Mouse (Mus musculus): ENCODE measurements around the gene Dntt. TPM values are rescaled to one million over a fixed set of nuclear protein-coding genes. Genes with fewer than 3 reads are reported as not detected.

Gene Dntt
- polyA plus RNA-seq, 1 experiment from 2014 or later, result 0.06 TPM

DNA sequence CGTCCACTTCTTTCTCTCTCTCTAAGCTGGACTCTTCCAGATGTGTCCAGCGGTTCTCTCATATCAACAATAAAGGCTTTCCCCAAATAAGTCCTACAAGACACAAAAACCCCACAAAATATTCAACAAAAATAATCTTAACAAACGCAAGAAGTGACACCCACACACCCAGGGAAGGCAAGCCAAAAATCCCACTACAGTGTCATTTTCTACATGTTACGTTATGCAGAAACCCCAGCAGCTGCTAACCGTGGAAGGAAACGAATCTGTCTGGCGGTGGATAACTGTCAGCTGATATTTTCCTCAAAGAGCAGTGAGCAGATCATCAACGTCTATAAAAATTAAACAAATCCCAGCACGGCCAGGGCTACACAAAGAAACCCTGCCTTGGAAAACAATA is 15.1 kb upstream of the Dntt start:
- no peak overlapping the region for H3K4me3 ChIP-seq (replicated peaks)
- H3K36me3 ChIP-seq, result no peaks in the 10 kb centered on the region
- H3K27ac ChIP-seq, result no peak overlapping the region
- no peak overlapping the region for H3K9ac ChIP-seq
- H3K27me3 ChIP-seq (replicated peaks), result no peaks in the 10 kb centered on the region
- no peaks in the 10 kb centered on the region for H3K9me3 ChIP-seq
- 12% methylated on average over 9 of the region's 9 CpGs for WGBS
- peaks cover 7% of the 10 kb centered on the region for H3K4me1 ChIP-seq
- no peak overlapping the region; the same call in 1 of the 2 replicates for H3K4me2 ChIP-seq
- no peak for ATAC-seq (ENCODE audit: insufficient read depth, low FRiP score, low read depth)

DNA sequence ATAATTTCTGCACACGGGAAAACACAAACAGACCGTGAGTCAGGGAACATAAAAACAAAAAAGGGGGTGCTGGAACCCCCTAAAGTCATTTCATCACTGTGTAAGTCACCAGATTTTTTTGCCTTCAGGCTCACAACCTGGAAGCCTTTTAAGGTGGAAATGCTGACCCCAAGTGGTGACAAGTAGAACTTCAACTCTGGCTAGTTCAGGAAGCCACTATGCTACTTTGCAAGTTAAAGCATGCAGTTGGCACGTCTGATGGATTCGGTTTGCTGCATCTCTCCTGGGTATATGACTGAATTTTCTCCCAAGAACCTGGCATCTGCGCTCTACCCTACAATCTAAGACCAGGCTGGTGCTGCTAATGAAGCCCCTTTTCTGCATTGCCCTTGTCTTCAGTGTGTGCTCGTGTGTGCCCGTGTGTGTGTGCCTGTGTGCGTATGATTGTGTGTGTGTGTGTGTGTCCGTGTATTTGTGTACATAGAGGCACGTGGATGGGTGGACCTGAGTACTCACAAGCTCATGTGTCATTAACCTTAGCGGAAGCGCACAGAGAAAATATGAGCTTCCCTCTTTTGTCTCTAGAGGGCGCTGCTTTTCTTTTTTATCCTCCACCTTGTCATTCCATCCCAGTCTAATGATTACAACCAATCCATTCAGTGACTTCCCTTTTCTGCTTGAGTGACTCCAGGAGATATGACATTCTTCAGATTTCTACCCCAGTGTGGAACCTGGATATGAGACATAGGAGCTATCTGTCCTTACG is 12.9 kb upstream of the Dntt start:
- peak overlapping the region; percentile 48 for H3K4me2 ChIP-seq
- H3K4me3 ChIP-seq (replicated peaks), result no peak overlapping the region; the same call in 1 of the 2 replicates
- no peaks in the 10 kb centered on the region for H3K36me3 ChIP-seq
- no peaks in the 10 kb centered on the region for H3K27me3 ChIP-seq (replicated peaks)
- H3K9me3 ChIP-seq, result no peaks in the 10 kb centered on the region
- WGBS, result 17% methylated on average over 14 of the region's 14 CpGs
- H3K9ac ChIP-seq, result no peak overlapping the region
- no peak overlapping the region for H3K27ac ChIP-seq
- H3K4me1 ChIP-seq, result peaks cover 7% of the 10 kb centered on the region
- ATAC-seq (ENCODE audit: insufficient read depth, low FRiP score, low read depth), result no peak

DNA sequence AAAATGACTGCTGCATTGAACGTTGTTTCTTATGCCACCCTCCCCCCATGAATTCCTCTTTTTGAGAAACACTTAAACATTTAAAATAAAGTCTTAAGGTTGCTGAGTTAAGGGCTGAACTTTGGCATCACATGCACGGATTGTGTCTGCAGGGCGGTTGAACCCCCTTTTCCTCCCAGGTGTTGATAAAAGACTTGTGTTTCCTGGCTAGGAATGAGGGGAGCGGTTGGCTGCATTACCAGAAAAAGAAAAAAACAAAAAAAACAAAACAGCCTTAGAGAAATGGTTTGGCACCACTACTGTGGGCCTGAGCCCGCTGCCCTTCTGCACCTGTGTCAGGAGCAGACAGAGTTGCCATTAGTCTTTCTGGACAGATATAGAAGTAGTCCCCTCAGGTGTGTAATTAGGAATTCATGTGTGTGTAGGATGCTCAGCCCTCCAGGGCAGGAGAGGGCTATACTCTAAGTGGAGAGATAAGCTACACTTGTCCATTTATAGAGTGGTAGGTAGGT is 9.9 kb upstream of the Dntt start:
- Histone ChIP-seq H3K4me1 (peaks cover 4% of the 10 kb centered on the region), H3K4me3 (replicated peaks) (no peak overlapping the region), H3K36me3 (no peaks in the 10 kb centered on the region), H3K27ac (no peak overlapping the region), H3K9me3 (no peaks in the 10 kb centered on the region), H3K4me2 (no peak overlapping the region), H3K27me3 (replicated peaks) (no peaks in the 10 kb centered on the region), H3K9ac (no peak overlapping the region)
- no peak for ATAC-seq (ENCODE audit: insufficient read depth, low FRiP score, low read depth)
- WGBS, result 63% methylated on average over 5 of the region's 5 CpGs

DNA sequence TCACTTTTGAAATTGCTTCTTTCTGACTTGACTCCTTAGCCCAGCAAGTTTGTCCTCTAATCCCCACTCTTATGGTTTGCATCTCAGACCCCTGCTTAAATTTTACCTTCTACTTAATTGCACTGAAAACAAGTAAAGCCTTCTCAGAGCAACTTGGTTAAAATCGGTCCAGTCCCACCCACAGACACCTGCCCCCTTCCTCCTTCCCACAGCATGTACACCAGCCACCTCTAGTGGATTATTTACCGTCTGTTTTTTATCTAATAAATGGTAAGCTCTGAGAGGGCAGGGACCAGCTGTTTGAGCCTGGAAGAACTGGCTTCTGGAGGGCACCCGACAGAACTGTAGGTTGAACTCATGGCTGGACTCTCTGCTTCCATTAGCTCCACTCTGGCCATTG is 8.5 kb upstream of the Dntt start:
- peaks cover 4% of the 10 kb centered on the region for H3K4me1 ChIP-seq
- no peaks in the 10 kb centered on the region for H3K27me3 ChIP-seq (replicated peaks)
- no peaks in the 10 kb centered on the region for H3K36me3 ChIP-seq
- WGBS, result 51% methylated on average over 3 of the region's 3 CpGs
- no peak overlapping the region for H3K27ac ChIP-seq
- ATAC-seq (ENCODE audit: insufficient read depth, low FRiP score, low read depth), result no peak
- no peak overlapping the region for H3K4me3 ChIP-seq (replicated peaks)
- no peaks in the 10 kb centered on the region for H3K9me3 ChIP-seq
- H3K9ac ChIP-seq, result no peak overlapping the region
- no peak overlapping the region for H3K4me2 ChIP-seq

DNA sequence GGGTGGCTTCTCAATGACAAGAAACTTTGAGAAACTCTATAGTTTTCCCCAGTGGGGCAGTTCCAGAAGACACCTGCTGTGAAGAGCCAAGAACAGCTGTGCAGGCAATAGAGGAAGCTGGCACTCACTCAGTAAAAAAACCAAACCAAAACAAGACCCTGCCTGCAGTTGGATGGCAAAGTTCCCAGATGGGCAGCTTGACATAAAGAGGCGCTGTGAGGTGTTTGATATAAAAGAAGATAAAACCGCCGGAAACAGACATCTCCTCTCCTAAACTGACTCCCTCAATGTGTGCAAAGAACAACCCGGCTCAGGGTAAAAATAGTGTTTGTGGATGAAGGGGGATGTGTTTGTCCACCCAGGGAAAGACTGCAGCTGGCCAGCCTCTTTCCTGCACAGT is 6.8 kb upstream of the Dntt start:
- Histone ChIP-seq H3K36me3 (no peaks in the 10 kb centered on the region), H3K9me3 (no peaks in the 10 kb centered on the region), H3K27me3 (replicated peaks) (no peaks in the 10 kb centered on the region), H3K4me3 (replicated peaks) (no peak overlapping the region), H3K4me1 (no peaks in the 10 kb centered on the region), H3K27ac (no peak overlapping the region), H3K4me2 (no peak overlapping the region), H3K9ac (no peak overlapping the region)
- WGBS, result 75% methylated on average over 4 of the region's 4 CpGs
- no peak for ATAC-seq (ENCODE audit: insufficient read depth, low FRiP score, low read depth)

DNA sequence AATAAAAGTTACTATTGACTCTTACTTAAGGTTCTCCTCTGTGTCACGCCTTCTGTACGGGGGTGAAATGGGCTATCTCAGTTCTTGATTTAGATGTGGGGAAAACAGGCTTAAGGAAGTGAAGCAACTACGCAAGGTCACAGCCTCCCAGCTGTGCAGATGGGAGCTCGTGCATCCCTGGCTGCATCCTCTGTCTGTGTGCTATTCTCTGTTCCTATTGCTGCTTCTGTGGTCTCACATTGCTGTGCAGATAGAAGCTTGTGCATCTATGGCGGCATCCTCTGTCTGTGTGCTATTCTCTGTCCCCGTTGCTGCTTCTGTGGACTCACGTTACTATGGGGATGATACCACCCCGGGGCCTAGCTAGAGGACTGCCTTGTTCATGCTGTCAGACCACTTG is 2.5 kb upstream of the Dntt start:
- Histone ChIP-seq H3K4me1 (no peaks in the 10 kb centered on the region), H3K36me3 (no peaks in the 10 kb centered on the region), H3K27me3 (replicated peaks) (no peaks in the 10 kb centered on the region), H3K4me2 (no peak overlapping the region), H3K27ac (no peak overlapping the region), H3K9ac (no peak overlapping the region), H3K9me3 (no peaks in the 10 kb centered on the region), H3K4me3 (replicated peaks) (no peak overlapping the region)
- ATAC-seq (ENCODE audit: insufficient read depth, low FRiP score, low read depth), result no peak
- WGBS, result 81% methylated on average over 8 of the region's 8 CpGs

DNA sequence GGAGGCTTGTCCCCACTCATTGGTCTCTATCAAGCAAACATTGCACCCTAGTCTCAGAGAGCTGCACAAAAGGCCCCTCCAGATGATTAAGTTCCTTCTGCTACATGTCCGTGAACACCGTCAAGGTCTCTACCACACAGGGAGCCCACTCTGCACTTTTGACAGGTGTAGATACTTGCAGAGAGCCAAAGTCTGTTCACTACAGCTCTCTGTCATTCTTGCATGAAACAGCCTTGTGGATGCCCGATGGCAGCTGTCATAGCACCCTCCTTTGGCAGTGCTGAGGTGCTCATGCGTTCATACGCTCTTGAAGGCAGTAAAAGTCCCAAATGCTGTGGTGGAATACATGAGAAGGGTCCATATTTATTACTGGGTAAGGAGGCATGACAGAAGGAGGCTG is 2.1 kb upstream of the Dntt start:
- no peaks in the 10 kb centered on the region for H3K27me3 ChIP-seq (replicated peaks)
- H3K4me3 ChIP-seq (replicated peaks), result no peak overlapping the region
- H3K9me3 ChIP-seq, result no peaks in the 10 kb centered on the region
- H3K4me2 ChIP-seq, result no peak overlapping the region
- H3K27ac ChIP-seq, result no peak overlapping the region
- no peak for ATAC-seq (ENCODE audit: insufficient read depth, low FRiP score, low read depth)
- H3K36me3 ChIP-seq, result no peaks in the 10 kb centered on the region
- H3K4me1 ChIP-seq, result no peaks in the 10 kb centered on the region
- 78% methylated on average over 5 of the region's 5 CpGs for WGBS
- no peak overlapping the region for H3K9ac ChIP-seq

DNA sequence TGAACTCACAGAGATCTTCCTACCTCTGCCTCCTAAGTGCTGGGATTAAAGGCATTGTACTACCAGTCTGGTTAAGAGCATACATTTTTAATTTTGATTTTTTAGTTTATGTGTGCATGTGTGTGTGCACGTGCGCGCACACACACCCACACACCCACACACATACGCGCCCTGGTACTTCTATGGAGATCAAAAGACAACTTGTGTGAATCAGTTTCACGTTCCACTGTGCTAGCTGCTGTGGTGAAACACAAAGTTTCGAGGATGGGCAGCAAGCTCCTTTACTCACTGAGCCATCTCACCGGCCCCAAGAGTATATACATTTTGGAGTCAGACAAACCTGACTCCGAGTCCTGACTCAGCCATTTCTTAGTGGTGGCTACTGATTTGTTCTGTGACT is 1.5 kb upstream of the Dntt start:
- Histone ChIP-seq H3K4me1 (no peaks in the 10 kb centered on the region), H3K27ac (no peak overlapping the region), H3K4me2 (no peak overlapping the region), H3K9me3 (no peaks in the 10 kb centered on the region), H3K9ac (no peak overlapping the region), H3K36me3 (no peaks in the 10 kb centered on the region), H3K4me3 (replicated peaks) (no peak overlapping the region), H3K27me3 (replicated peaks) (no peaks in the 10 kb centered on the region)
- ATAC-seq (ENCODE audit: insufficient read depth, low FRiP score, low read depth), result no peak
- 90% methylated on average over 9 of the region's 9 CpGs for WGBS

DNA sequence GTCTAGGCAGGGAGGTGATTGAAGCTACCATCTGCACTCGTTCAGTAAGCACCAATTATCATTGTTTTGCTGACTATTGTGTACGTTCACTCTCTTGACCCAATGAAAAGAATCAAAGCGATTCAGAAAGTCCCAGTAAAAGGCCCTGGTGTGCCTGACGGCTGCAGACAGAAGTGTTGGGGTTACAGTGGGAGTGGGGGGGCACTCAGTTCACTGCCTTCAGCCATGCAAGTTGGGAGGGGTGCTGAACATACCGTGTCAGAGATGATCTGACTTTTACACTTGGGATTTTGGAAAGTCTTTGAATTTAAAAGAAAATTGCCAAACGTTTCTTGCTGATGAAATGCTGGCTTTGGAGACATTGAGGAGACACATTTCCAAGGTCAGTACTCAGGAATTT is 1.1 kb downstream of the Dntt start:
- H3K9ac ChIP-seq, result no peak overlapping the region
- H3K27ac ChIP-seq, result no peak overlapping the region

DNA sequence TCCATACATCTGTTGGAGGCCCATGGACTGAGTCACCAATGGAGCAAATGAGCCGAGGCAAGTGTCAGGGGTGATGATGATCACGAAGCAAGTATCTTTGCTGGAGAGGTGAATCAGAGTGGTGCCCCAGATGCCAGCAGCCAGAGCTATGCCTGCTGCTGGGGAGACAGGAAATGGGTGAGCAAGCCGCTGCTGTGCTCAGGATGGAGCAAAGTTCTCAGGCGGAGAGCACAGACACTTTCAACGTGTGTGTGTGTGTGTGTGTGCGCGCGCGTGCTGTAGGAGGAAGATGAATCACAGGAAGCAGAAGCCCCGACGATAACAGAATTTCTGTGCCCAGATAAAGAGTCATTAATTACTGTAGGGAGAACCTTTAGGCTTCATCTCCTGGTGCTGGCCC is 1.9 kb downstream of the Dntt start:
- ATAC-seq (ENCODE audit: insufficient read depth, low FRiP score, low read depth), result no peak
- Histone ChIP-seq H3K36me3 (no peaks in the 10 kb centered on the region), H3K4me2 (no peak overlapping the region), H3K4me1 (no peaks in the 10 kb centered on the region), H3K4me3 (replicated peaks) (no peak overlapping the region), H3K9ac (no peak overlapping the region), H3K27me3 (replicated peaks) (no peaks in the 10 kb centered on the region), H3K9me3 (no peaks in the 10 kb centered on the region), H3K27ac (no peak overlapping the region)
- 52% methylated on average over 11 of the region's 11 CpGs for WGBS

More for the DNA sequence above, 1.1 kb downstream of the Dntt start:
- no peak for ATAC-seq (ENCODE audit: insufficient read depth, low FRiP score, low read depth)
- 70% methylated on average over 6 of the region's 6 CpGs for WGBS
- H3K9me3 ChIP-seq, result no peaks in the 10 kb centered on the region
- H3K4me2 ChIP-seq, result no peak overlapping the region
- H3K27me3 ChIP-seq (replicated peaks), result no peaks in the 10 kb centered on the region
- H3K36me3 ChIP-seq, result no peaks in the 10 kb centered on the region
- H3K4me3 ChIP-seq (replicated peaks), result no peak overlapping the region
- H3K4me1 ChIP-seq, result no peaks in the 10 kb centered on the region

DNA sequence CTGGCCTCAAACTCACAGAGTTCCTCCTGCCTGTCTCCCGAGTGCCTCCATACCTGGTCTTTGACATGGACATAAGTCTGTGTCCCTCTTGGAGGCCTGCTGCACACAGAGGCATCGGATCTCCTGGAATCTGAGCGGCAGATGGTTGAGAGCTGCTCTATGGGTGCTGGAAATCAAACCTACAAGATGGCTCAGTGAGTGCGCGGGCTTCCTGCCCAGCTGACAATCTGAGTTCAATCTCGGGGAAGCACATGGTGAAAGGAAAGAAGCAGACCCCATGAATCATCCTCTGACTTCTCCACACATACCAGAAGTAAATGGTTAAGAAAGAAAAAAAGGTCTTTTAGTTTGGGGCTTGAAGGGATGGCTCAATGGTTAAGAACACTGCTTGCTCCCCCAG is 2.8 kb downstream of the Dntt start:
- H3K4me1 ChIP-seq, result no peaks in the 10 kb centered on the region
- WGBS, result 78% methylated on average over 6 of the region's 6 CpGs
- H3K4me2 ChIP-seq, result no peak overlapping the region
- H3K9me3 ChIP-seq, result no peaks in the 10 kb centered on the region
- H3K4me3 ChIP-seq (replicated peaks), result no peak overlapping the region
- no peak overlapping the region for H3K27ac ChIP-seq
- no peak for ATAC-seq (ENCODE audit: insufficient read depth, low FRiP score, low read depth)
- no peak overlapping the region for H3K9ac ChIP-seq
- H3K27me3 ChIP-seq (replicated peaks), result no peaks in the 10 kb centered on the region
- H3K36me3 ChIP-seq, result no peaks in the 10 kb centered on the region

DNA sequence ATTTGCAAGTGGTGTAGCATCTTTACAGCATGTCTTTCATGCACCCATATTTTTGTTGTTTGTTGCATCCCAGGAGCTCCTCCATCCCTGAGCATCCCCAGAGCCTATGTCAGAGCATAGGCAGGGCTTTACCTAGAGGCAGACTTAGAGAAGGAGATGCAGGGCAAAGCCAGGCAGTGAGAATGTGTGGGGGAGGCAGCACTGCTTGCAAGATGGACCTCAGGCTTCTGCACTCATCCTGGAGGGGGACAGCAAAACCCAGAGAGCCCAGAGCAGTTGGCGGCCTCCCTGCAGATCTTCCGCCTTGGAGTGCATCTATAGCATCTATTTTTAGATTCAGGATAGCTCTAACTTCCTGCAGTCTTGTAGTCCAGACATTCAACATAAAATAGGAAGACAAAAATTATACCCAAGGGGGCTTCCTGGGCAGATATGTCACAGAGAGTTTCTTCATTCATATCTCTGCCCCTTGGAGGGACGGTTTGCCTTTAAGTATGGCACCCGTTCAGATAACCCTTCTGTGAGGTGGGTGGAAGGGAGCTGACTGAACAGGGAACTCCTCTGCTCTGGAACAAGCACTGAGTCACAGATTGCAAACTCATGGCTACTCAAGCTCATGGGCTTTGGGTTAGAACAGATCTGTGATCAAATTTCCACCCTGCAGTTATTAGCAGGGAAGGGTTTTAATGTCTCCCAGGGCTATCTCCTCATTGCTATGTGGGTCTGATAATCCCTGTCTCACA is 6.9 kb downstream of the Dntt start:
- Histone ChIP-seq H3K9me3 (no peaks in the 10 kb centered on the region), H3K27me3 (replicated peaks) (no peaks in the 10 kb centered on the region), H3K9ac (no peak overlapping the region), H3K4me1 (no peaks in the 10 kb centered on the region), H3K36me3 (no peaks in the 10 kb centered on the region), H3K4me3 (replicated peaks) (no peak overlapping the region), H3K4me2 (no peak overlapping the region), H3K27ac (no peak overlapping the region)
- 66% methylated on average over 4 of the region's 4 CpGs for WGBS
- no peak for ATAC-seq (ENCODE audit: insufficient read depth, low FRiP score, low read depth)

Data from stomach, embryonic 15.5 days (tissue).